Comparison of ENCODE assay signal across 9 mouse cellular contexts in the genomic region with DNA sequence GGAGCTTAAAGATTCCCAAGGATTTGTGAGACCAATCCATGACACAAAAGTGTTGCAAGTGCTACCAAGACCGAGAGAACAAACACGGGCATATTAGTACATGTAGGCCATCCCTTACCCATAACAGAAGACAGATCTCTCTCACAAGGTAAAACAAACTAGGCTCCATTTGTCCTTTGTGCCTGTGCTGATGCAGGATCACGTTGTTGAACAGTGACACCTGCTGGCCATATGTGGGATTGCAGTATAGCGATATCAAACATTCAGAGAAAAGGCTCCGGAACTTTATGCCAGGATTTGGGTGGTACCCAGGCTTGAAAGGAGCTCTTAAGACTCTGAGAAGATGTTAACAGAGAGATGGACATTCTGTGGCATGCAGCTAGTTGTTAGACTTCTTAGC. TPM values are rescaled to one million over a fixed set of nuclear protein-coding genes. Genes with fewer than 3 reads are reported as not detected.
A peak's percentile ranks its signal among the peaks of the same experiment; 100 is the strongest.
DNase-seq lines count a peak whose midpoint lies in the region; ATAC-seq lines count a peak whose summit lies in the region.
"Had no signal": no experiment of that assay in that cellular context is flagged by ENCODE, and none has a peak within 500 bp of the region (broad histone marks: within the 10 kb centered on the region; RNA-seq: fewer than 3 reads in every experiment).

No protein-coding gene starts in this region.

- no peak for ATAC-seq in heart, embryonic 11.5 days (replicated peaks; ENCODE audit: insufficient number of reproducible peaks, low FRiP score, low TSS enrichment)

- H3K9me3 ChIP-seq in heart, embryonic 11.5 days (replicated peaks; ENCODE audit: control insufficient read depth, low read length): no peaks in the 10 kb centered on the region
- H3K9me3 ChIP-seq: embryonic facial prominence, embryonic 13.5 days had no signal

- no peak overlapping the region for H3K9ac ChIP-seq in heart, embryonic 11.5 days (ENCODE audit: low read depth, low read length)
- H3K9ac ChIP-seq: embryonic facial prominence, embryonic 13.5 days had no signal

- peaks cover 23% of the 10 kb centered on the region for H3K27me3 ChIP-seq in heart, embryonic 11.5 days (ENCODE audit: control insufficient read depth, insufficient read depth, low read length)

- no peak overlapping the region for H3K27ac ChIP-seq in heart, embryonic 11.5 days (ENCODE audit: low read depth, low read length)
- H3K27ac ChIP-seq: embryonic facial prominence, embryonic 13.5 days had no signal

- WGBS in heart, embryonic 11.5 days (ENCODE audit: insufficient replicate concordance): 5% methylated on average over 5 of the region's 5 CpGs

- H3K36me3 ChIP-seq in heart, embryonic 11.5 days (ENCODE audit: control insufficient read depth, insufficient read depth, low read length): no peaks in the 10 kb centered on the region
- H3K36me3 ChIP-seq: embryonic facial prominence, embryonic 13.5 days had no signal

- no peak overlapping the region for H3K4me2 ChIP-seq in heart, embryonic 11.5 days
- H3K4me2 ChIP-seq: embryonic facial prominence, embryonic 13.5 days had no signal

- peaks cover 12% of the 10 kb centered on the region for H3K4me1 ChIP-seq in heart, embryonic 11.5 days (ENCODE audit: control insufficient read depth, insufficient read depth, low read length)

- no peak overlapping the region for H3K4me3 ChIP-seq in heart, embryonic 11.5 days (ENCODE audit: low read depth, low read length)
- H3K4me3 ChIP-seq: embryonic facial prominence, embryonic 13.5 days had no signal

- peak; percentile 79 for DNase-seq in heart, adult 8-10 months (ENCODE audit: low spot score)
- DNase-seq in R1 (ENCODE audit: low read depth, low spot score): peak; percentile 85
- DNase-seq in cerebellum, postnatal 25 days: peak; percentile 81 to 88
- peak; percentile 84 to 86 for DNase-seq in heart, postnatal 36 days
- DNase-seq in left cerebral cortex, postnatal 25 days (ENCODE audit: low spot score in 2 of 2): peak; percentile 86 to 87
- DNase-seq in ovary, postnatal 36 days (ENCODE audit: low spot score): peak; percentile 75
- peak; percentile 83 for DNase-seq in thymus, postnatal 25 days

- intact Hi-C loops in heart, postnatal 36 days (cut with DNase I): loop anchor here (1.0 to 2.0 kb wide), 3 partner anchors 22 to 152 kb away; no protein-coding TSS in a partner anchor
- intact Hi-C loops in left cerebral cortex, postnatal 25 days (cut with DNase I): loop anchor here (1.0 to 5.0 kb wide), 3 partner anchors 120 to 206 kb away; no protein-coding TSS in a partner anchor

RNA-seq across cellular contexts. Expression of a gene that starts 3.7 kb away (rescaled TPM):
- total RNA-seq in heart, adult 8-10 months (2022): 10 to 100 TPM; 24.7 to 43.0 (median 31.0) TPM
- 4.7 and 5.6 TPM in 2 replicates for polyA plus RNA-seq in heart, embryonic 11.5 days (2014; fragmentation: Nextera tagmentation; extraction: Ambion mirVana)
- total RNA-seq in heart, postnatal 36 days (2021): 10 to 100 TPM; 35.1 to 37.7 TPM
- 10 to 100 TPM; 14.4 to 14.9 TPM for total RNA-seq in left cerebral cortex, postnatal 25 days (2021)

RNA-seq across cellular contexts. Expression of a gene that starts 50.3 kb away (rescaled TPM):
- 10 to 100 TPM; 37.5 to 44.8 (median 41.2) TPM for total RNA-seq in heart, adult 8-10 months (2022)
- 4.8 and 6.2 TPM in 2 replicates for polyA plus RNA-seq in heart, embryonic 11.5 days (2014; fragmentation: Nextera tagmentation; extraction: Ambion mirVana)
- 10 to 100 TPM; 45.0 to 45.7 TPM for total RNA-seq in heart, postnatal 36 days (2021)
- total RNA-seq in left cerebral cortex, postnatal 25 days (2021): 10 to 100 TPM; 10.8 to 12.0 TPM
